Comparison of ENCODE assay signal across 28 mouse cellular contexts in the genomic region with DNA sequence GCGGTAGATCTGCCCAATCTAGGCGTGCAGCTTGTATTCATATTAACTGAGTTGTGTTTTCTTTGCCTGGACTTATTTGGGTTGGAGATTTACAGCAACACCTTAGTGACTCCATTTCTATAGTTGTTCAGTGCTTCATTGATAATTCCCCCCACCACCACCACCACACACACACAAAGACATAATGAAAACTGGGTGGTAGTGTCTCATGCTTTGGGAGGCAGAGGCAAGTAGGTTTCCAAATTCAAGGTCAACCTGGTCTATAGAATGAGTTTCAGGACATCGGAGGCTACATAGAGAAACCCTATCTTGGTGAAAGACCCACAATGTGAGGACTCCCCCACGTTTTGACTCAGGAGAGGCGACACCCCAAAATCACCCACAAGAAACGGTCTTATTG. TPM values are rescaled to one million over a fixed set of nuclear protein-coding genes. Genes with fewer than 3 reads are reported as not detected.
DNase-seq lines count a peak whose midpoint lies in the region; ATAC-seq and TF ChIP-seq lines count a peak whose summit lies in the region.
"Had no signal": no experiment of that assay in that cellular context is flagged by ENCODE, and none has a peak within 500 bp of the region (broad histone marks: within the 10 kb centered on the region; RNA-seq: fewer than 3 reads in every experiment).

No protein-coding gene starts in this region.

- 82% methylated on average over 6 of the region's 6 CpGs for WGBS in liver, embryonic 15.5 days (ENCODE audit: insufficient replicate concordance)
- WGBS in midbrain, embryonic 15.5 days, result 90% methylated on average over 6 of the region's 6 CpGs

- H3K9me3 ChIP-seq in E14TG2a.4 (ENCODE audit: low read length) (0 out of 2 replicates have a peak, but pooled peaks cover 8% of the 10 kb centered on the region), ES-Bruce4 (replicated peaks; ENCODE audit: control insufficient read depth, insufficient read depth, low read length, poor library complexity, severe bottlenecking) (no peaks in the 10 kb centered on the region)
- H3K9me3 ChIP-seq in liver, embryonic 15.5 days (replicated peaks), result no peaks in the 10 kb centered on the region
- H3K9me3 ChIP-seq in midbrain, embryonic 15.5 days, result no peaks in the 10 kb centered on the region
- H3K9me3 ChIP-seq: embryonic facial prominence, embryonic 15.5 days; heart, embryonic 12.5 days; heart, embryonic 15.5 days had no signal

- TF ChIP-seq CTCF in E14TG2a.4 (conservative IDR thresholded peaks at IDR 0.05; ENCODE audit: low read length) (no peak), ES-Bruce4 (IDR thresholded peaks at IDR 0.05; ENCODE audit: low read depth, low read length) (no peak)

- peak overlapping the region; percentile 52 for H3K9ac ChIP-seq in ES-Bruce4 (ENCODE audit: low read depth, poor library complexity, severe bottlenecking)
- H3K9ac ChIP-seq in liver, embryonic 15.5 days, result no peak overlapping the region
- H3K9ac ChIP-seq in midbrain, embryonic 15.5 days, result no peak overlapping the region
- H3K9ac ChIP-seq: embryonic facial prominence, embryonic 12.5 days; embryonic facial prominence, embryonic 15.5 days; forebrain, postnatal 0 days; heart, embryonic 12.5 days; heart, embryonic 15.5 days; hindbrain, embryonic 14.5 days had no signal

- no peak for ATAC-seq in liver, embryonic 15.5 days (ENCODE audit: insufficient read depth)
- ATAC-seq in midbrain, embryonic 15.5 days (replicated peaks), result no peak
- ATAC-seq in cerebellum, adult (ENCODE audit: insufficient number of reproducible peaks, low FRiP score, low TSS enrichment), result no peak
- ATAC-seq: CD4-positive, CD25-positive, alpha-beta regulatory T cell, adult 4 months; forebrain, embryonic 14.5 days; forebrain, postnatal 0 days; hindbrain, postnatal 0 days; inflammation-experienced regulatory T-cells, adult 6 months had no signal

- DNase-seq in R1 (ENCODE audit: low read depth, low spot score), result peak; percentile 77
- no peak for DNase-seq in kidney, adult 11 months
- no peak for DNase-seq in kidney, adult 8-10 months
- DNase-seq: adrenal gland, adult 2 months; adrenal gland, postnatal 14 days; cerebellum, adult 11-12 months; cerebellum, adult 9-10 months; cerebellum, postnatal 14 days; forebrain, postnatal 0 days; gastrocnemius, adult 2 months; gastrocnemius, postnatal 14 days; heart, adult 18-20 months; heart, postnatal 10 days; heart, postnatal 36 days had no signal

- H3K27me3 ChIP-seq in E14TG2a.4 (ENCODE audit: insufficient read depth, low read length), result no peaks in the 10 kb centered on the region
- no peaks in the 10 kb centered on the region for H3K27me3 ChIP-seq in ES-Bruce4 (ENCODE audit: control insufficient read depth, insufficient read depth, low read length, poor library complexity, severe bottlenecking)
- no peaks in the 10 kb centered on the region for H3K27me3 ChIP-seq in liver, embryonic 15.5 days
- no peaks in the 10 kb centered on the region for H3K27me3 ChIP-seq in midbrain, embryonic 15.5 days (replicated peaks)
- H3K27me3 ChIP-seq: embryonic facial prominence, embryonic 12.5 days; embryonic facial prominence, embryonic 15.5 days; heart, embryonic 12.5 days; heart, embryonic 15.5 days had no signal

- H3K36me3 ChIP-seq in E14TG2a.4 (ENCODE audit: insufficient read depth, low read length) (peaks cover 23% of the 10 kb centered on the region), ES-Bruce4 (ENCODE audit: control insufficient read depth, insufficient read depth, low read length, poor library complexity, severe bottlenecking) (0 out of 2 replicates have a peak, but pooled peaks cover 2% of the 10 kb centered on the region)
- 0 out of 2 replicates have a peak, but pooled peaks cover 2% of the 10 kb centered on the region for H3K36me3 ChIP-seq in liver, embryonic 15.5 days (replicated peaks)
- H3K36me3 ChIP-seq in midbrain, embryonic 15.5 days (replicated peaks), result no peaks in the 10 kb centered on the region
- H3K36me3 ChIP-seq: heart, embryonic 15.5 days had no signal

- TF ChIP-seq POLR2A in ES-Bruce4 (IDR thresholded peaks at IDR 0.05; ENCODE audit: insufficient read depth, low read length), result no peak

- no peak overlapping the region for H3K4me2 ChIP-seq in liver, embryonic 15.5 days
- H3K4me2 ChIP-seq in midbrain, embryonic 15.5 days, result no peak overlapping the region
- H3K4me2 ChIP-seq: embryonic facial prominence, embryonic 12.5 days; embryonic facial prominence, embryonic 15.5 days; heart, embryonic 12.5 days; heart, embryonic 15.5 days; hindbrain, embryonic 14.5 days had no signal

- H3K4me3 ChIP-seq in E14TG2a.4 (replicated peaks; ENCODE audit: low read length) (peak overlapping the region; percentile 28), ES-Bruce4 (ENCODE audit: low read depth, low read length) (peak overlapping the region; percentile 18; the same call in 1 of the 2 replicates)
- no peak overlapping the region for H3K4me3 ChIP-seq in liver, embryonic 15.5 days (replicated peaks)
- H3K4me3 ChIP-seq in midbrain, embryonic 15.5 days, result no peak overlapping the region
- H3K4me3 ChIP-seq: embryonic facial prominence, embryonic 12.5 days; embryonic facial prominence, embryonic 15.5 days; gastrocnemius, adult 2 months; heart, embryonic 12.5 days; heart, embryonic 15.5 days had no signal

- TF ChIP-seq EP300 in ES-Bruce4 (IDR thresholded peaks at IDR 0.05; ENCODE audit: insufficient read depth, low read depth, low read length), result no peak

- H3K4me1 ChIP-seq in E14TG2a.4 (replicated peaks; ENCODE audit: low read depth, low read length), result peaks cover 94% of the 10 kb centered on the region
- peaks cover 7% of the 10 kb centered on the region for H3K4me1 ChIP-seq in ES-Bruce4 (ENCODE audit: control insufficient read depth, insufficient read depth, low read length)
- peaks cover 83% of the 10 kb centered on the region for H3K4me1 ChIP-seq in liver, embryonic 15.5 days (replicated peaks)
- H3K4me1 ChIP-seq in midbrain, embryonic 15.5 days, result peaks cover under 1% of the 10 kb centered on the region; the same call in 1 of the 2 replicates
- H3K4me1 ChIP-seq: embryonic facial prominence, embryonic 12.5 days had no signal

- H3K27ac ChIP-seq in ES-Bruce4 (ENCODE audit: insufficient read depth, low read length), result peak overlapping the region; percentile 99
- peak overlapping the region; percentile 96 for H3K27ac ChIP-seq in liver, embryonic 15.5 days (replicated peaks)
- H3K27ac ChIP-seq in midbrain, embryonic 15.5 days, result no peak overlapping the region
- H3K27ac ChIP-seq: embryonic facial prominence, embryonic 12.5 days; embryonic facial prominence, embryonic 15.5 days; gastrocnemius, adult 2 months; heart, embryonic 15.5 days; hindbrain, embryonic 14.5 days; hindbrain, postnatal 0 days had no signal

RNA-seq across cellular contexts. Expression of gene Zfp553, which starts 8.2 kb away (rescaled TPM):
- polyA plus RNA-seq in ES-Bruce4 (2011; ENCODE audit: insufficient read depth, insufficient read length, low read depth, missing spikeins), result 52.1 and 57.0 TPM in 2 replicates
- polyA plus RNA-seq in liver, embryonic 15.5 days (2015; fragmentation: Nextera tagmentation; extraction: Ambion mirVana), result 6.3 and 6.8 TPM in 2 replicates
- 63.7 and 64.1 TPM in 2 replicates for polyA plus RNA-seq in midbrain, embryonic 15.5 days (2015; fragmentation: Nextera tagmentation; extraction: Ambion mirVana)

RNA-seq across cellular contexts. Expression of gene Sept1, which starts 8.3 kb away (rescaled TPM):
- 210 and 229 TPM in 2 replicates for polyA plus RNA-seq in ES-Bruce4 (2011; ENCODE audit: insufficient read depth, insufficient read length, low read depth, missing spikeins)
- 9.4 and 9.7 TPM in 2 replicates for polyA plus RNA-seq in liver, embryonic 15.5 days (2015; fragmentation: Nextera tagmentation; extraction: Ambion mirVana)
- polyA plus RNA-seq in midbrain, embryonic 15.5 days (2015; fragmentation: Nextera tagmentation; extraction: Ambion mirVana), result 17.0 and 18.2 TPM in 2 replicates

RNA-seq across cellular contexts. Expression of gene Mylpf, which starts 15.9 kb away (rescaled TPM):
- polyA plus RNA-seq in ES-Bruce4 (2011; ENCODE audit: insufficient read depth, insufficient read length, low read depth, missing spikeins), result 278 and 351 TPM in 2 replicates
- 67.8 and 89.3 TPM in 2 replicates for polyA plus RNA-seq in liver, embryonic 15.5 days (2015; fragmentation: Nextera tagmentation; extraction: Ambion mirVana)
- polyA plus RNA-seq in midbrain, embryonic 15.5 days (2015; fragmentation: Nextera tagmentation; extraction: Ambion mirVana), result 3.9 and 5.0 TPM in 2 replicates
- polyA plus RNA-seq: adrenal gland, adult 2 months had no signal

RNA-seq across cellular contexts. Expression of gene Tbc1d10b, which starts 16.3 kb away (rescaled TPM):
- polyA plus RNA-seq in ES-Bruce4 (2011; ENCODE audit: insufficient read depth, insufficient read length, low read depth, missing spikeins), result 42.8 and 55.5 TPM in 2 replicates
- polyA plus RNA-seq in liver, embryonic 15.5 days (2015; fragmentation: Nextera tagmentation; extraction: Ambion mirVana), result 17.1 and 18.2 TPM in 2 replicates
- polyA plus RNA-seq in midbrain, embryonic 15.5 days (2015; fragmentation: Nextera tagmentation; extraction: Ambion mirVana), result 39.6 and 44.8 TPM in 2 replicates

RNA-seq across cellular contexts. Expression of gene Zfp771, which starts 19.5 kb away (rescaled TPM):
- polyA plus RNA-seq in ES-Bruce4 (2011; ENCODE audit: insufficient read depth, insufficient read length, low read depth, missing spikeins), result 8.2 and 8.7 TPM in 2 replicates
- 13.8 and 15.0 TPM in 2 replicates for polyA plus RNA-seq in liver, embryonic 15.5 days (2015; fragmentation: Nextera tagmentation; extraction: Ambion mirVana)
- polyA plus RNA-seq in midbrain, embryonic 15.5 days (2015; fragmentation: Nextera tagmentation; extraction: Ambion mirVana), result 72.0 and 73.1 TPM in 2 replicates

Comparison
In these comparisons a context has a peak if more than half of its experiments do, and no peak if none do; other contexts are left out.
1. H3K4me3 ChIP-seq: peak in E14TG2a.4 (single experiment) and ES-Bruce4 (single experiment); none in liver, embryonic 15.5 days (single experiment) and midbrain, embryonic 15.5 days (single experiment).
2. RNA of gene Sept1, which starts 8.3 kb away (polyA plus RNA-seq): 210 to 229 TPM in ES-Bruce4; 17.0 to 18.2 TPM in midbrain, embryonic 15.5 days and 9.4 to 9.7 TPM in liver, embryonic 15.5 days; every median in the first group is over 10 times any median in the second.
3. RNA of gene Mylpf, which starts 15.9 kb away (polyA plus RNA-seq): 278 to 351 TPM in ES-Bruce4 and 67.8 to 89.3 TPM in liver, embryonic 15.5 days; 3.9 to 5.0 TPM in midbrain, embryonic 15.5 days; every median in the first group is over 10 times any median in the second.